20 mouse cellular contexts compared by ENCODE assay signal in the genomic region with DNA sequence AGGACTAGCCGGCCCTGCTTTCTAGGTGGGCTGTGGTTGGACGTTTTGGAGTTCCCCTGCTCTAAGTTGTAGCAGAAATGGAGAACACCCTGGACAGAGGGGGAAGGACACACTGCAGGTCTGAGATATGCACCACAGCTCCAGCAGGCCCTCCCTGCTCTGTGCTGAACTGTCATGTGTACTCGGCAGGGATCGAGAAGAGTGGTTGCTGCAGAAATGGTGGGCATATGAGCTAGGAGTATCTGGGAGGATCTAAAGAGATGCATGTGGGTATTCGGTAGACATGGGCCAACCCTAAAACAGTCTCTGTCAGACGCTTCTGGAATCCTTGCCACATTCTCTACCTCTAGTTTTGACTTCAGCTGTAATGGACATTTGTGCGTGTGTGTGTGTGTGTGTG. TPM values are rescaled to one million over a fixed set of nuclear protein-coding genes. Genes with fewer than 3 reads are reported as not detected.
DNase-seq lines count a peak whose midpoint lies in the region; ATAC-seq lines count a peak whose summit lies in the region.
"Had no signal": no experiment of that assay in that cellular context is flagged by ENCODE, and none has a peak within 500 bp of the region (broad histone marks: within the 10 kb centered on the region; RNA-seq: fewer than 3 reads in every experiment).

No protein-coding gene starts in this region.

- 87% methylated on average over 7 of the region's 7 CpGs for WGBS in midbrain, embryonic 11.5 days
- WGBS in midbrain, embryonic 16.5 days = 83% methylated on average over 7 of the region's 7 CpGs

- peaks cover 15% of the 10 kb centered on the region; the same call in 1 of the 2 replicates for H3K4me1 ChIP-seq in midbrain, embryonic 11.5 days (ENCODE audit: control insufficient read depth, insufficient read depth, low read length)
- H3K4me1 ChIP-seq in midbrain, embryonic 16.5 days (ENCODE audit: control insufficient read depth, insufficient read depth, low read length) = peaks cover 11% of the 10 kb centered on the region

- no peaks in the 10 kb centered on the region; the same call in 1 of the 2 replicates for H3K27me3 ChIP-seq in midbrain, embryonic 11.5 days (ENCODE audit: control insufficient read depth, insufficient read depth, low read length)
- H3K27me3 ChIP-seq in midbrain, embryonic 16.5 days (ENCODE audit: control insufficient read depth, insufficient read depth, low read depth, low read length) = no peaks in the 10 kb centered on the region
- H3K27me3 ChIP-seq: Patski had no signal

- no peak for ATAC-seq in midbrain, embryonic 11.5 days (ENCODE audit: low FRiP score)
- no peak for ATAC-seq in midbrain, embryonic 16.5 days
- ATAC-seq: activated CD4-positive, CD25-positive, alpha-beta regulatory T cell, adult 4 months; CD4-positive, CD25-positive, alpha-beta regulatory T cell, adult 4 months; Patski had no signal

- no peaks in the 10 kb centered on the region for H3K9me3 ChIP-seq in midbrain, embryonic 11.5 days (ENCODE audit: control insufficient read depth, low read length)
- H3K9me3 ChIP-seq in midbrain, embryonic 16.5 days (replicated peaks; ENCODE audit: control insufficient read depth, low read length, poor library complexity, severe bottlenecking) = no peaks in the 10 kb centered on the region
- H3K9me3 ChIP-seq: G1E had no signal

- intact Hi-C loops in heart, postnatal 10 days (cut with DNase I) = no loop called here

- no peaks in the 10 kb centered on the region for H3K36me3 ChIP-seq in midbrain, embryonic 11.5 days (ENCODE audit: control insufficient read depth, insufficient read depth, low read length)
- no peaks in the 10 kb centered on the region for H3K36me3 ChIP-seq in midbrain, embryonic 16.5 days (ENCODE audit: control insufficient read depth, insufficient read depth, low read length)
- H3K36me3 ChIP-seq: G1E had no signal

- H3K27ac ChIP-seq in midbrain, embryonic 11.5 days (ENCODE audit: low read depth, low read length) = no peak overlapping the region
- no peak overlapping the region for H3K27ac ChIP-seq in midbrain, embryonic 16.5 days (ENCODE audit: low read length)

- no peak overlapping the region for H3K9ac ChIP-seq in midbrain, embryonic 11.5 days (ENCODE audit: low read length)
- H3K9ac ChIP-seq in midbrain, embryonic 16.5 days (ENCODE audit: low read depth, low read length) = no peak overlapping the region

- no peak overlapping the region for H3K4me2 ChIP-seq in midbrain, embryonic 11.5 days
- H3K4me2 ChIP-seq in midbrain, embryonic 16.5 days (ENCODE audit: low read length) = no peak overlapping the region

- H3K4me3 ChIP-seq in midbrain, embryonic 11.5 days (ENCODE audit: low read depth, low read length) = no peak overlapping the region
- no peak overlapping the region for H3K4me3 ChIP-seq in midbrain, embryonic 16.5 days (ENCODE audit: low read depth, low read length)

- DNase-seq in heart, adult 11 months = peak; percentile 76
- no peak for DNase-seq in heart, postnatal 10 days
- peak; percentile 51 for DNase-seq in midbrain, embryonic 11.5 days (ENCODE audit: low spot score, missing footprints)
- DNase-seq: adrenal gland, adult 2 months; adrenal gland, adult 8-10 months; adrenal gland, postnatal 10 days; adrenal gland, postnatal 14 days; adrenal gland, postnatal 25 days; adrenal gland, postnatal 36 days; B cell, adult 2 months; cerebellum, adult 11 months; cerebellum, adult 11-12 months; cerebellum, adult 18-20 months had no signal

RNA-seq across cellular contexts. Expression of a gene that starts 4.0 kb away (rescaled TPM):
- total RNA-seq in heart, postnatal 10 days (2021) = not detected
- polyA plus RNA-seq in midbrain, embryonic 11.5 days (2014; fragmentation: Nextera tagmentation; extraction: Ambion mirVana) = 0.44 and 0.74 TPM in 2 replicates
- 6.7 and 8.7 TPM in 2 replicates for polyA plus RNA-seq in midbrain, embryonic 16.5 days (2015; fragmentation: Nextera tagmentation; extraction: Ambion mirVana)
- total RNA-seq: CH12.LX, MEL had no signal
- polyA plus RNA-seq: CD4-positive, CD25-positive, alpha-beta regulatory T cell, adult 4 months; G1E had no signal

RNA-seq across cellular contexts. Expression of a gene that starts 40.8 kb away (rescaled TPM):
- 10 to 100 TPM; 16.1 to 17.2 TPM for total RNA-seq in heart, postnatal 10 days (2021)
- polyA plus RNA-seq in midbrain, embryonic 11.5 days (2014; fragmentation: Nextera tagmentation; extraction: Ambion mirVana) = 20.7 and 21.8 TPM in 2 replicates
- polyA plus RNA-seq in midbrain, embryonic 16.5 days (2015; fragmentation: Nextera tagmentation; extraction: Ambion mirVana) = 29.3 and 29.8 TPM in 2 replicates

Comparison
In these comparisons a context has a peak if more than half of its experiments do, and no peak if none do; other contexts are left out.
1. DNase-seq: peak in heart, adult 11 months (single experiment) and midbrain, embryonic 11.5 days (single experiment); none in heart, postnatal 10 days (0 of 2).